Mouse (Mus musculus): ENCODE results near the gene Gtpbp1.

The Gtpbp1 gene

GRCm38 (mm10) chr15:79686046-79686869, 4.4 kb upstream of the Gtpbp1 start:
- no peak for DNase-seq

- DNase-seq, result no peak
Measured at GRCm38 (mm10) chr15:79687175-79687574, 3.5 kb upstream of the Gtpbp1 start.

GRCm38 (mm10) chr15:79687646-79688267, 2.9 kb upstream of the Gtpbp1 start, which contains the start of gene Josd1:
Josd1 (minus strand) TSS chr15:79687919.
- peak; percentile 92 for DNase-seq

GRCm38 (mm10) chr15:79688268-79688956, 2.2 kb upstream of the Gtpbp1 start:
- DNase-seq, result no peak

- DNase-seq, result no peak
Measured at GRCm38 (mm10) chr15:79689662-79690425, 801 bp upstream of the Gtpbp1 start.

GRCm38 (mm10) chr15:79691023-79691508, 421 bp downstream of the Gtpbp1 start:
- DNase-seq, result no peak

DNA sequence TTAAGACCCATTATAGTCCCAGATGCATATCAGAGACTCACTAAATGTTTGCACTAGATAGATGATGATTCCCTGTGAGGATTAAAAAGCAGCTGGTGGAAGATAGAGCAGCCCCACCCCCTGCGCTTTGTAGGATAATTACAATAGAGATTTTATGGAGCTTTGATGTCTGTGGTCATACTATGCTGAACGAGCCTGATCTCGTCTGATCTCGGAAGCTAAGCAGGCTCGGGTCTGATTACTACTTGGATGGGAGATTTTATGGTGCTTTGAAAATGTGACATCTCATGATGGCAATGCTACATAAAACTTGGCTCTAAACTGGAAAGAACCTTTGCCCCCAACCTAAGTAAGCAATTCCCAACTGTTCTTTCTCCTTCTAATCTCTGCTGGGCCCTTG, 1.7 kb downstream of the Gtpbp1 start:
- no peak for DNase-seq

DNA sequence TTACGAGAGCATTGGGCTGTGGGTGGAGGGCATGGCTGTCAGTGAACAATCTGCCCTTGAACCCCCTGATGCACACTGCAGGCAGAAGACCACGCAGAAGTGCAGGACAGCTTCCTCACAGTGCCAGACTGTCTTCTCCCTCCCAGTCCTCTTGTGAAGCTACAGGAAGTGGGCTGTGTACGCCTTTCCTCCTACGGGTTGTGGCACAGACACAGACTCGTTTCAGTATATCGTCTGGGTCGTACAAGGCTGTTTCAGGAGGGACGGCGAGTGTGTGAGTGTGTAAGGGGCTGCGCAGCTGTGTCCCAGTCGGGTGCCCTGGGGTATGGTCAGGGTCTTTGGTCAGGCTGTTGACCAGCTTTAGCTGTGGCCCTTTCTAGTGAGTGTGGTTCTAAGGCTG, 3.1 kb downstream of the Gtpbp1 start:
- peak; percentile 44 for DNase-seq

GRCm38 (mm10) chr15:79694512-79694911, 3.9 kb downstream of the Gtpbp1 start:
- DNase-seq, result no peak

DNA sequence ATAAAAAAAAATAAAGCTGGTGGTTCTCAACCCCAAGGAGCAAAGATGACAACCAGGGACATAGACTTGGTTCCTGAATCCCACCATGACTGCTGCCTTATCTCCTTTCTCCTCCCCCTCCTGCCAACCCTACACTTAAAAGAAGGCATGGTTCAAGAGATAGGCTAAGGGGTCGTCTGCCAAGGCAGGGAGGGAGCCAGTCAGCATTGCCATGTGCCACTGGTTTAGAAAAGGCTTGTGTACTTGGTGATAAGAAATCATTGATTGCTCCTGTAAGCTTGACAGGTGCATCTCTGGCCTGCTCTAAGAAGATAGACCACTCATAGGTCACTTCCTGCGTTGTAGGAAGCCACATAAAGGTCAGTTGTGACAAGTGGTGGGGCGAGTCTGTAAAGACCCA, 4.9 kb downstream of the Gtpbp1 start:
- no peak for DNase-seq

- DNase-seq, result no peak
Measured at GRCm38 (mm10) chr15:79696508-79696907, 5.9 kb downstream of the Gtpbp1 start.

- peak; percentile 31 for DNase-seq
Measured at GRCm38 (mm10) chr15:79697011-79697410, 6.4 kb downstream of the Gtpbp1 start.

GRCm38 (mm10) chr15:79697558-79698187, 7.0 kb downstream of the Gtpbp1 start:
- DNase-seq, result no peak

- DNase-seq, result peak; percentile 52
Measured at GRCm38 (mm10) chr15:79706603-79707214, 16.1 kb downstream of the Gtpbp1 start.

- DNase-seq, result no peak
Measured at GRCm38 (mm10) chr15:79708229-79708822, 17.7 kb downstream of the Gtpbp1 start.

DNA sequence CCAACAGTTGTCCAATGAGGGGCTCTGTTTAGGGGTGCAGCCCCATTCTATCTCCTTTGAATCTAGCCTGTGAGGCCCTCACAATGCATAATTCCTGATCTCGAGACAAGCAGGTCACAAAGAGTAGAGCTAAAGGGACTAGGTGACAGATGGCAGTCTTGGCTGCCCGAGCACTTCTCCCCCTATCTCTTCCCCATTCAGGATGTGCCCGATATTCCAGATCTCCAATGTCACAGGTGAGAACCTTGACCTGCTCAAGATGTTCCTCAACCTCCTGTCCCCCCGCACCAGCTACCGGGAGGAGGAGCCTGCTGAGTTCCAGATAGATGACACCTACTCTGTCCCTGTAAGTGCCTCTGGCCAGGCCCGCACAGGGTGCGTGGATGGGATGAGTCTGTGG, 25.0 kb downstream of the Gtpbp1 start:
- DNase-seq, result no peak

DNA sequence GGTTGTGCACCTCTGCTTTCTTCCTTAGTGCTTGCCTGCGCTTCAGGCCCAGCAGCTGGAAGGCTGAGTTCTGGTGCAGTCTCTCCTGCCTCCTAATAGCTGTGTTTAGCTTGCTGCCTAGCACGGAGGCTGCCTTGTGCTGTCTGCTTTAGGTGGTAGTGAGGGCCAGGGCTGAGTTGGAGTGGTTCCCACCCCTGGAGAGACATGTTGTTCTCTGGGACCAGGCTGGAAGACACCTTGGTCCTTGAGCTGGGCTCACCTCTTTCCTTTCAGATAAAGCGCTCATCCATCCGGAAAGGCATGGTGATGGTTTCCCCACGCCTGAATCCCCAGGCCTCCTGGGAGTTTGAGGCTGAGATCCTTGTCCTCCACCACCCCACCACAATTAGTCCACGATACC, 26.1 kb downstream of the Gtpbp1 start:
- DNase-seq, result no peak

GRCm38 (mm10) chr15:79720267-79720666, 29.6 kb downstream of the Gtpbp1 start:
- DNase-seq, result no peak

GRCm38 (mm10) chr15:79720796-79721195, 30.2 kb downstream of the Gtpbp1 start:
- peak; percentile 59 for DNase-seq

DNA sequence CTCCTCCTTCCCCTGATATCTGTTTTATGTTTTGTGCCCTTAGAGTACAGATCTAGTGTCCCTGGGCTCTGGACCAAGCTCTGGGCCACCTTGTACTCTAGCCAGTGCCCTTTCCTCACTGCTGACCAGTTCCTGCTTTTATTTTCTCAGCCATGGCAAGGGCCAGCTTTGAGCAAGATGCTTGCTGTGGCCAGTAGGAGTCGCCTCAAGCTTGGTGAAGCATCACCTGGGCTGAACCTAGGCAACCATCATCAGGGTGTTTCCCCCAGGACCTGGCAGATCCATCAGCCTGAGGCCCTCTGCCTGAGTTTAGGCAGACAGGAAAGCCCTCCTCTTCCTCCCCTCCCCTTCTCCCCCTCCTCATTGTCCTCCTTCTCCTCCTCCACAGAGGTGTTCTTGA, 32.8 kb downstream of the Gtpbp1 start:
- peak; percentile 54 for DNase-seq

- DNase-seq, result no peak
Measured at GRCm38 (mm10) chr15:79725190-79725789, 34.6 kb downstream of the Gtpbp1 start.
